Mouse (Mus musculus) liver, adult 2 months (tissue): ENCODE measurements around the gene Sept9.

Experiments
- CTCF ChIP-seq: fragments of 200-500 bp; IDR thresholded peaks from 2 replicates; pipeline ENCODE4 v1.5.1; 2011; ENCODE audit warnings: low read depth, low read length, control low read depth
- POLR2A ChIP-seq: fragments of 200-500 bp; IDR thresholded peaks from 2 replicates; pipeline ENCODE4 v1.6.1; 2011; ENCODE audit warnings: low read length, control low read depth; ENCODE audit not compliant: insufficient read depth; ENCODE audit errors: extremely low read depth

GRCm38 (mm10) chr11:117312936-117313335 is 113.5 kb downstream of the Sept9 start:
- TF ChIP-seq POLR2A (0 out of 2 replicates have a peak, but pooled peaks have one; percentile 4), CTCF (peak; percentile 75)
